Mouse (Mus musculus) bone marrow, adult 2 months (tissue): ENCODE data around the gene Lrrc25. TPM values are rescaled to one million over a fixed set of nuclear protein-coding genes. Genes with fewer than 3 reads are reported as not detected.

Experiments used
- H3K27ac ChIP-seq: fragments of 200-500 bp; 2 replicates; pipeline ENCODE4 v1.5.1; 2012; ENCODE audit warnings: low read depth, mild to moderate bottlenecking, control low read depth, inconsistent platforms, low read length; ENCODE audit not compliant: control insufficient read depth, poor library complexity, insufficient read depth
- H3K4me1 ChIP-seq: fragments of 200-500 bp; 2 replicates; pipeline ENCODE4 v1.6.1; 2011; ENCODE audit warnings: low read length; ENCODE audit not compliant: control insufficient read depth, insufficient read depth
- H3K4me3 ChIP-seq: fragments of 200-500 bp; replicated peaks from 2 replicates; pipeline ENCODE3; 2011; ENCODE audit warnings: mild to moderate bottlenecking, low read depth, low read length, control low read depth; ENCODE audit not compliant: control insufficient read depth
- CTCF ChIP-seq: fragments of 200-500 bp; IDR thresholded peaks from 2 replicates; pipeline ENCODE4 v1.5.1; 2011; ENCODE audit warnings: low read length, control low read depth; ENCODE audit not compliant: control insufficient read depth, insufficient read depth
- POLR2A ChIP-seq: fragments of 200-500 bp; IDR thresholded peaks from 2 replicates; pipeline ENCODE4 v1.6.1; 2011; ENCODE audit warnings: low read depth, mild to moderate bottlenecking, control low read depth, low read length, borderline replicate concordance; ENCODE audit not compliant: control insufficient read depth
- WGBS: fragments of 180-500 bp; shearing (Covaris S2); methylation state at CpG from one replicate; pipeline ENCODE4 v1.1.7; 2018; 5-methylcytosine and 5-hydroxymethylcytosine counted together
- polyA plus RNA-seq: library from polyadenylated mRNA; stranded (reverse); fragments of >200 nt; gene quantifications from 2 replicates; pipeline ENCODE4 v1.2.4, GENCODE M21; 2011; ENCODE audit warnings: low replicate concordance; ENCODE audit not compliant: missing spikeins, insufficient read depth, insufficient read length

Lrrc25 gene
- polyA plus RNA-seq, 1 experiment = 18.8 TPM

DNA sequence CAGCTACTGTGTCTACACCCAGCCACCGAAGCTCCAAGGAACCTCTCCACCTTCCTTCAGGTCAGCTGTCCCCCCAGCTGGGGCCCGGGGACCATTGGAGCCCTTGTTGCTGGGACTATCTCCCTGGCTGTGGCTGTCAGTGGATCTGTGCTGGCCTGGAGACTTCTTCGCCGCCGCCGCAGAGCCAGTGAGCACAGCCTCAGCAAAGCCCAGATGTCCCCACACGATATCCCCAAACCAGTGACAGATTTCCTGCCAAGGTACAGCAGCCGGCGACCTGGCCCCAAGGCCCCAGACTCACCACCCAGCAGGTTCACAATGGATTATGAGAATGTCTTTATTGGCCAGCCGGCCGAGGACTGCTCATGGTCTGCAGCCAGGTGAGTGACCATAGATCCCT is 2.0 kb downstream of the Lrrc25 start:
- WGBS = 21% methylated on average over 11 of the region's 11 CpGs
- peaks cover 12% of the 10 kb centered on the region for H3K4me1 ChIP-seq
- TF ChIP-seq CTCF (no peak), POLR2A (no peak)
- H3K27ac ChIP-seq = peak overlapping the region; percentile 86
- H3K4me3 ChIP-seq = peak overlapping the region; percentile 71

DNA sequence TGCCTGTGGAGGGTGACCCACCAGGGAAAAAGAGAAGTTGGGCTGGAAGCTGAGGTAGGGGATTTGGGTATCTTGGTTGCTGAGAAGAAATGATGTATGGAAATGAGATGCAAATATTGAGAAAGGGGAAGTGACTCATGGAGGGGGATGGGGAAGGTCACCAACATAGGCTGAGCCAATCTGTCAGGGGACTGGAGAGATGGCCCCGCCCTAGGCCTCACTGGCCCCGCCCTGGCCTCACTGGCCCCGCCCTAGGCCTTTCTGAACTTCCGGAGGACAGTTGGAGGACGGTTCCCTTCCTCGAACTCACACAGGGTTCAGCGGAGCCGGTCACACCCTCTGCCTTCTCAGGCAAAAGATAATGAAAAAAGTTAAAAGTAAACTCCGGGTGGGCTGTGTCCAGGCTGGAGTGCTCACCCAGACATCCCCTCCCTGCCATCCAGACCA is 3.0 kb downstream of the Lrrc25 start:
- 3% methylated on average over 9 of the region's 9 CpGs for WGBS
- H3K27ac ChIP-seq = peak overlapping the region; percentile 89
- TF ChIP-seq CTCF = no peak
- 0 out of 2 replicates have a peak, but pooled peaks have one; percentile 45 for TF ChIP-seq POLR2A
- H3K4me1 ChIP-seq = peaks cover 12% of the 10 kb centered on the region
- peak overlapping the region; percentile 70 for H3K4me3 ChIP-seq

GRCm38 (mm10) chr8:70622220-70622619 is 6.3 kb downstream of the Lrrc25 start:
- H3K4me1 ChIP-seq = peaks cover 10% of the 10 kb centered on the region
- WGBS = 62% methylated on average over 3 of the region's 3 CpGs
- TF ChIP-seq CTCF (no peak), POLR2A (no peak)
- no peak overlapping the region for H3K4me3 ChIP-seq
- peak overlapping the region; percentile 66 for H3K27ac ChIP-seq

DNA sequence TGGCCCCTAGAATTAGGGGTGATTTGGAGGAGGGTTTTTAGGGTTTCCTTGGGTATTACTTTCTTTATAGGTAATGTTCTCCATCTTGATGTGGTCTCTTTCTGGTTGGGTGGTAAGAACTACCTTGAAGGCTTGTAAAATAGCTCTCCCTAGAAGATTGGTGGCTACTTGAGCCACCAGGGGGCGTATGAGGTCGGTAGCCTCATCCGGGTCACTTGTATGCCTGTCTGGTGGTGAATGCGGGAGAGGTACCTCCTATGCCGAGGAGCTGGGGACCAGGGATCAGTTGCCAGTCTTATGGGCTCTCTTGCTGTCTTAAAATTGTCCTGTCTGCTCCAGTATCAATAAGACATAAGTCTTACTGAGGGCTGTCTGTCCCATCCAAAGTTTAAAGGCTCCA is 9.1 kb downstream of the Lrrc25 start:
- H3K4me3 ChIP-seq = no peak overlapping the region
- no peak overlapping the region for H3K27ac ChIP-seq
- TF ChIP-seq CTCF (peak; percentile 74), POLR2A (no peak)
- WGBS = 26% methylated on average over 5 of the region's 5 CpGs
- H3K4me1 ChIP-seq = peaks cover under 1% of the 10 kb centered on the region; the same call in 1 of the 2 replicates

GRCm38 (mm10) chr8:70627041-70627440 is 11.1 kb downstream of the Lrrc25 start:
- Histone ChIP-seq H3K27ac (no peak overlapping the region), H3K4me1 (peaks cover 1% of the 10 kb centered on the region; the same call in 1 of the 2 replicates)

DNA sequence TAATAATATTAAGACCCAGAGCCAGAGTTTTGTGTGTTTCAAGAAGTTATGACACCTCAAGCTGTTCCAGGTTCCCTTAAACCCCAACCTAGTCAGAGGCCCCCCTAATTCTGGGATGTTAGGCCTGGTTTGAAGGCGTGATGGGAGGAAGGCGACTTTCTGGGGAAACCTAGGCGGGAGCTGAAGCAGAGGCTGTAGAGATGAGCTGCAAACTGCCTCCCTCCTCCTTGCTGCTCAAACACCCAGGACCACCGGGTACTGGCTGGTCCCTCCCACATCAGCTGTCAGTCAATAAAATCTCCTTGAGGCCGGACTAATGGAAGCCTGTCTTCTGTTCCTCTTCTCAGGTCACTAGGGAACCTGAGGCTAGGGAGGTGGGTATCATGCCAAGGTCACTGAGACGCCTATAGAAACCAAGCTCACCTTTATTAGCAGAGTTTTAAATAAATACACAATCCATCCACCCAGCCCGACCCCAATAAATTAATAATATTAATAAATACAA is 13.1 kb downstream of the Lrrc25 start:
- TF ChIP-seq POLR2A = no peak
- TF ChIP-seq CTCF = no peak
- WGBS = 56% methylated on average over 7 of the region's 7 CpGs
- Histone ChIP-seq H3K4me3 (no peak overlapping the region), H3K27ac (no peak overlapping the region), H3K4me1 (peaks cover 1% of the 10 kb centered on the region; the same call in 1 of the 2 replicates)

More at GRCm38 (mm10) chr8:70627041-70627440, 11.1 kb downstream of the Lrrc25 start:
- WGBS = 67% methylated on average over 5 of the region's 5 CpGs
- no peak overlapping the region for H3K4me3 ChIP-seq
- no peak for TF ChIP-seq POLR2A
- no peak for TF ChIP-seq CTCF

DNA sequence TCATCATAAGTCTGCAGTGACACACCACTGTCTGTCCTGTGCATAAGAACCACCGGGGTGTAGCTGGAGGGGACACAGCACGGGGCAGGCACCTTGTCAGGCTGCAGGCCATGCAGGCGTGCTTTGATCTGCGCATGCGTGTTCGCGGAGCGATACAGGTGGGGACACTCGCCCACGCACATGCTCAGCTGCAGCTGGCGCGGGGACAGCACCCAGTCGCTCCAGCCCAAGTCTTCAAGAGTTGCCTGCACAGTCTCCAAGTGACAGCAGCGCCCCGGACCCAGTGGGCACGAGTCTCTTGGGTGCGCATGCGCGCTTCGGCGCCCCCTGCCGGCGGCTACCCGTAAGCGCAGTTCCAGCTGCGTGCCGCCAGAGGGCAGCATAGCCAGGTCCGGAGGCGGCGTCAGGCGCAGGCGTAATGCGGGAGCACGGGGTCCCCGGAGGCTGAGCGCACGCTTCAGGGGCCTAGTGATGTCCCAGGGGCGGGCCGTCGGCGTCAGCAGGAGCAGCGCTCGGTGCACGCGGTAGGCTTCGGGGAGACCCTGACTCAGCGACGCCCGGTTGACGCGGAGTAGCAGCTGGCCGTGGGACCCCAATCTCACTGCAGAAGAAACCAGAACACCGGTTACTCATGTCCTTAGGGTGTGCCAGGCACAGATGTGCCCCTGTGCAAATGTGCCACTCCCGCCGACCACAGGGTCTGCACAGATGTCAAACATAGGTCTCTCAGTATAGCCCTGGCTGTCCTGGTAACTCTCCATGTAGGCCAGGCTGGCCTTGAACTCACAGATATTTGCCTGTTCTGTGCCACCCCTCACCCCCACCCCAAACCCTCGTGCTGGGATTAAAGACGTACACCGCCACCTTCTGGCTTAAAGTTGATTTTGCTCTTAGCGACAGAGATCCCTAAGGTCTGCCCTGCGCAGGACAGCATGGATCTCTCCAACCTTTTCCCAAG is 13.9 kb downstream of the Lrrc25 start:
- WGBS = 1% methylated on average over 60 of the region's 60 CpGs
- H3K27ac ChIP-seq = peak overlapping the region; percentile 48
- peaks cover 4% of the 10 kb centered on the region for H3K4me1 ChIP-seq
- TF ChIP-seq CTCF = peak; percentile 99
- TF ChIP-seq POLR2A = peak; percentile 59; the same call in 1 of the 2 replicates
- peak overlapping the region; percentile 75 for H3K4me3 ChIP-seq
